Mouse (Mus musculus): ENCODE measurements around the gene Rap1gap. TPM values are rescaled to one million over a fixed set of nuclear protein-coding genes. Genes with fewer than 3 reads are reported as not detected.

The Rap1gap gene
- polyA plus RNA-seq, 1 experiment, result 1.3 TPM

- no peak overlapping the region for H3ac ChIP-seq (ENCODE audit: control insufficient read depth, insufficient read length, low read depth)
- H3K4me3 ChIP-seq (ENCODE audit: insufficient read depth, poor library complexity, severe bottlenecking), result no peak overlapping the region
- H3K79me2 ChIP-seq (ENCODE audit: control insufficient read depth, insufficient read depth), result no peaks in the 10 kb centered on the region
- no peaks in the 10 kb centered on the region for H3K36me3 ChIP-seq (ENCODE audit: control insufficient read depth, insufficient read depth)
- TF ChIP-seq USF1 (IDR thresholded peaks at IDR 0.05; ENCODE audit: low read depth) (no peak), FOSL1 (IDR thresholded peaks at IDR 0.05; ENCODE audit: insufficient read depth, low read length, poor library complexity, severe bottlenecking) (no peak)
- H3K27me3 ChIP-seq (ENCODE audit: control insufficient read depth, insufficient read depth, insufficient read length), result peaks cover 54% of the 10 kb centered on the region
- H3K79me3 ChIP-seq (ENCODE audit: low read depth), result no peaks in the 10 kb centered on the region
These were observed 109.5 kb downstream of the Rap1gap start for GRCm38 (mm10) chr4:137774013-137774412.

GRCm38 (mm10) chr4:137774505-137774904, 110.0 kb downstream of the Rap1gap start:
- H3K79me2 ChIP-seq (ENCODE audit: control insufficient read depth, insufficient read depth), result no peaks in the 10 kb centered on the region
- no peak overlapping the region for H3ac ChIP-seq (ENCODE audit: control insufficient read depth, insufficient read length, low read depth)
- no peaks in the 10 kb centered on the region for H3K79me3 ChIP-seq (ENCODE audit: low read depth)
- H3K4me3 ChIP-seq (ENCODE audit: insufficient read depth, poor library complexity, severe bottlenecking), result no peak overlapping the region
- TF ChIP-seq USF1 (IDR thresholded peaks at IDR 0.05; ENCODE audit: low read depth) (no peak), CTCF (IDR thresholded peaks at IDR 0.05; ENCODE audit: control insufficient read depth, insufficient read depth, insufficient read length) (no peak), FOSL1 (IDR thresholded peaks at IDR 0.05; ENCODE audit: insufficient read depth, low read length, poor library complexity, severe bottlenecking) (no peak), MYOD1 (IDR thresholded peaks at IDR 0.05; ENCODE audit: control insufficient read depth, insufficient read length, low read depth) (no peak), MYOG (IDR thresholded peaks at IDR 0.05; ENCODE audit: control insufficient read depth, extremely low read depth, insufficient read length) (no peak)
- no peaks in the 10 kb centered on the region for H3K36me3 ChIP-seq (ENCODE audit: control insufficient read depth, insufficient read depth)
- peaks cover 54% of the 10 kb centered on the region for H3K27me3 ChIP-seq (ENCODE audit: control insufficient read depth, insufficient read depth, insufficient read length)

- no peak for TF ChIP-seq MAX (IDR thresholded peaks at IDR 0.05)
- no peak for TF ChIP-seq MYOD1 (IDR thresholded peaks at IDR 0.05; ENCODE audit: control insufficient read depth, insufficient read length, low read depth)
- no peak for TF ChIP-seq MYOG (IDR thresholded peaks at IDR 0.05; ENCODE audit: control insufficient read depth, extremely low read depth, insufficient read length)
- TF ChIP-seq CEBPB (IDR thresholded peaks at IDR 0.05; ENCODE audit: low read depth), result no peak
- no peak for TF ChIP-seq USF1 (IDR thresholded peaks at IDR 0.05; ENCODE audit: low read depth)
- no peak for TF ChIP-seq FOSL1 (IDR thresholded peaks at IDR 0.05; ENCODE audit: insufficient read depth, low read length, poor library complexity, severe bottlenecking)
- TF ChIP-seq CTCF (IDR thresholded peaks at IDR 0.05; ENCODE audit: control insufficient read depth, insufficient read depth, insufficient read length), result no peak
- no peaks in the 10 kb centered on the region for H3K79me2 ChIP-seq (ENCODE audit: control insufficient read depth, insufficient read depth)
- no peak overlapping the region for H3K4me3 ChIP-seq (ENCODE audit: insufficient read depth, poor library complexity, severe bottlenecking)
- no peak overlapping the region for H3ac ChIP-seq (ENCODE audit: control insufficient read depth, insufficient read length, low read depth)
- H3K79me3 ChIP-seq (ENCODE audit: low read depth), result no peaks in the 10 kb centered on the region
- H3K27me3 ChIP-seq (ENCODE audit: control insufficient read depth, insufficient read depth, insufficient read length), result peaks cover 28% of the 10 kb centered on the region
- no peaks in the 10 kb centered on the region for H3K36me3 ChIP-seq (ENCODE audit: control insufficient read depth, insufficient read depth)
These were observed 113.3 kb downstream of the Rap1gap start for GRCm38 (mm10) chr4:137777866-137778265.

- H3K4me3 ChIP-seq (ENCODE audit: insufficient read depth, poor library complexity, severe bottlenecking), result no peak overlapping the region
- no peak for TF ChIP-seq FOSL1 (IDR thresholded peaks at IDR 0.05; ENCODE audit: insufficient read depth, low read length, poor library complexity, severe bottlenecking)
These were observed 114.1 kb downstream of the Rap1gap start for GRCm38 (mm10) chr4:137778397-137779184.

More at GRCm38 (mm10) chr4:137778397-137779184, 114.1 kb downstream of the Rap1gap start:
- H3K27me3 ChIP-seq (ENCODE audit: control insufficient read depth, insufficient read depth, insufficient read length), result peaks cover 21% of the 10 kb centered on the region
- no peaks in the 10 kb centered on the region for H3K79me2 ChIP-seq (ENCODE audit: control insufficient read depth, insufficient read depth)
- H3K36me3 ChIP-seq (ENCODE audit: control insufficient read depth, insufficient read depth), result no peaks in the 10 kb centered on the region
- H3ac ChIP-seq (ENCODE audit: control insufficient read depth, insufficient read length, low read depth), result no peak overlapping the region
- no peaks in the 10 kb centered on the region for H3K79me3 ChIP-seq (ENCODE audit: low read depth)

Other genes starting within 250 kb of the Rap1gap start
- gene Cela3b, start 234.2 kb upstream of the Rap1gap start, polyA plus RNA-seq (2012; fragmentation: generic; extraction: Trizol), result not detected
- gene 1700013G24Rik, start 211.4 kb upstream of the Rap1gap start, polyA plus RNA-seq (2012; fragmentation: generic; extraction: Trizol), result 0.06 TPM
- 108 TPM for gene Hspg2, start 196.0 kb upstream of the Rap1gap start, polyA plus RNA-seq (2012; fragmentation: generic; extraction: Trizol)
- gene Ldlrad2, start 90.2 kb upstream of the Rap1gap start, polyA plus RNA-seq (2012; fragmentation: generic; extraction: Trizol), result not detected
- 14.6 TPM for gene Usp48, start 71.0 kb upstream of the Rap1gap start, polyA plus RNA-seq (2012; fragmentation: generic; extraction: Trizol)
- gene Alpl, start 131.7 kb downstream of the Rap1gap start, polyA plus RNA-seq (2012; fragmentation: generic; extraction: Trizol), result 0.13 TPM
- gene Ece1, start 197.5 kb downstream of the Rap1gap start, polyA plus RNA-seq (2012; fragmentation: generic; extraction: Trizol), result 198 TPM

All from C2C12 (cell line).